Mouse (Mus musculus) thymus, postnatal 14 days (tissue): ENCODE data around the gene Klhl7.

Experiments
- DNase-seq: peaks from one replicate; pipeline ENCODE4 v3.0.0; 2021

The Klhl7 gene

DNA sequence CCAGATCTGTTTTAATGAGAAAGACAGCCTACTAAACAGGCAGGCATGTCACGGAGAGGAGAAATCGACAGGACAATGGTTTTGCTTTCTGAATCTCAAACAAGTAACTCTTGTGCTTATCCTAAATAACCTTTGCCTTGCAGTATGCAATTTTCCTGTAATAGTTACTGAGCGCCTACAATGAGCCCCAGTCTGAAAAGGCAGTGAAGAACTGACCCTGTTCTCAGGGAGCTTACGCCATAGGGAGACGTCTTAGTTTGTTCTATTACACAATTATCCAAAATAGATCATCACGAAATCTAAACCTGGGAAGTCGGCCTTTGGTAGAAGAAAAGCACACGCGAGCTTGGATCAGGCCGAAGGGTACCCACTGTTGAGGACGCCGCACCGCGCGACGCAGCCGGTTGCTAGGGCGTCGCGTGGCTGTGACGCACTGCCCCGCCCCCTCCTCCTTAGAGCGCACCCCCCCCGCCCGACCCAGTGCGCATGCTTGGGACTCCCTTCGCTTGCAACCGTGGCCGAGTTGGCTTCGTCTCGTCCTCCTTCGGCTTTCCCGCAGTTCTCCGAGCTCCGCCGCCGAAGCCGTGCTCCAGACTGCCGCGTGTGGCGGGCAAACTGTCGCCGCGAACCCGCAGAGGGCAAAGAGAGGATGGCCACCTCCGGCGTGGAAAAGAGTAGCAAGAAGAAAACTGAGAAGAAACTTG, at the start of gene Klhl7:
Gene Klhl7, plus strand, starts transcription at position 500 of the 704 bp plus-strand sequence.
- peak; percentile 87 for DNase-seq

DNA sequence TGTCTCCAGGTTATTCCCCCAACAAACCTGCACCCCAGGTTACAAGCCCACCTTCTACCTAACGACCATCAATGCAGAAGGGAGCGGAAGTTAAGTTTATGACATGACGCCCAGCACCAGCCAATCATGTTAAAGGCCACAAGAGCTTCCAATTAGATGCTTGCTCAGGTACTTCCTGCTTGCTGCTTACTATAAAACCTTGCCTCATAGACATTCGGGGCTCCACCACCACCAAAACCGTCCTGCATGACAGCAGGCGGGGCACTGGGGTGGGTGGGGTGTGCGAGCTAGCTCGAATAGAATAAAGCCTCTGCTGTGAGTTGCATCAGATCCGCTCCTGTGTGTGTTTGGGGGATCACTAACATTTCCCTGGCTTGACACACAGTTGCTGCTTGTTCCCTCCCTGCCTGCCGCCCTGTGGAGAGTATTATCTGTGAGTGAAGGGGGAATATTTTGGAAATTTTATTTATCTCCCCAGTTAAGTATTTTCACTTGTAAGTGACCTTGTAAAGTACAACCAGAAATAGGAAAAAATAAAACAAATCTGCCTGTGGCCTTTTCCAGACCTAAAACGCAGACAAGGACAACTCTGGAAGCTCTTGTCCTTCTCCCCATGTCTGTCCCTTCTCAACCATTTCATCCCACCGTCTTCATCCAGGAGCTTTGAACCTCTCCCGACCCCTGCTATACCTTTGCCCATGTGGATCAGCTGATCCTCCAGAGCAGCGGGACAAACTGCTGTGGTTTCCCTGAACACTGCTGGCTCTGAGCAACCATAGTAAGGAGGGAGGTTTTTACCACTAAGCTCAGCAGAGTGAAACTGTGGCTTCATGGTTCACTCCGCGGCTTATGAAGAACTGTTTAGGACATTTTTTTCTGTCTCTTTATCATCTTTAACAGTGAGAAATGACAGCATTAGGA, 48.4 kb upstream of the Klhl7 start:
- DNase-seq, result no peak

DNA sequence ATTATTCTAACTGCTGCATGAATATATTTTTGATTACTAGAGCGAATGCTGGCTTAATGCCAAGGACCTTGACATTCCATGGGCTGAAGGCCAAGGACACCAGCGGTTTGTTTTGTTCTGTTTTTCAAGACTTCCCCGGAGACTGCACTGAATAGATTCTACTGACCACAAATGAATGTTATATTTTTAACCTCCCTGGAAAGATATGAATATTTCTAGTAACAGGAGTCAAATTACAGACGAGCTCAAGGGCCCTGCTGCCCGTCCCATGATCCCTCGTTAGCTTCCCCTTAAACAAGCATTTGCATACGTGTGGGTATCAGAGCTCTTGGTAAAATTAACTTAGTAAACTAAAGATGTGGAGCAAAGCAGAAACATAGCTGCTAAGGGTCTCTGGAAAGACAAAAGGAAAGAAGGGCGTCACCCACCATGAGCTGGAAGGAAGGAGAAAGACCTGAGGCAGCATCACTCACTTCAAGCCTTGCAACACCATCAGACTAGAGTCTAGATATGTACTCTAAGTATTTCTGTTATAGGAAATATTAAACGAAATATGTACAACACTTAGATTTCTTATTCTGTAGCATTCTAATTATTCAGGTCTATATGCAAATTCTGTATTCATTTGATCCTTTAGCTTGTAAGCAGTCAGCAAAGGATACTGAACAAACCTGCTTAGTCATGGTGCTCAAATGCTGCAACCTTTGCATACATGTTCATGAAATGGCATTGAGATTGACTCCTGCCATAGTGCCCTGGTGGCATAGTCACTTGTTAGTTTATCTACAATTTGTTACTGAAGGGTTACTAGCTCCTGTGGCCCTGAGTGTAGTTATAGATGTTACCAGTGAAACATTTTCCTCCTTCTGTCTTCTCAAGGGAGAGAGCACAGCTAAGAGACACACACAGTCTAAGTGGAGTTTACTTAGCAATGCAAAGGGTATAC, 46.9 kb upstream of the Klhl7 start:
- DNase-seq, result no peak

DNA sequence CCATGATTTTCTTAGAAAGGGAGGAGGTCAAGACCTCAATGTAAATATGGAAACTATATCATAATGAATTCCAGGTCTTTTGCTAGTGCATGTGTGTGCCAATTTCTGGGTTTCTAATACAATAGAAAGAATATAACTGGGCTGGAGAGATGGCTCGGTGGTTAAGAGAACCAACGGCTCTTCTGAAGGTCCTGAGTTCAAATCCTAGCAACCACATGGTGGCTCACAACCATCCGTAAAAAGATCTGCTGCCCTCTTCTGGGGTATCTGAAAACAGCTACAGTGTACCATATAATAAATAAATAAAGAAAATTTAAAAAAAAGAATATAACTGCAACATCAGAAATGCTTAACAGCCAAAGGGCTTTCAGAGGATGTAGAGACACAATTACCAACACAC, 46.0 kb upstream of the Klhl7 start:
- DNase-seq, result no peak

DNA sequence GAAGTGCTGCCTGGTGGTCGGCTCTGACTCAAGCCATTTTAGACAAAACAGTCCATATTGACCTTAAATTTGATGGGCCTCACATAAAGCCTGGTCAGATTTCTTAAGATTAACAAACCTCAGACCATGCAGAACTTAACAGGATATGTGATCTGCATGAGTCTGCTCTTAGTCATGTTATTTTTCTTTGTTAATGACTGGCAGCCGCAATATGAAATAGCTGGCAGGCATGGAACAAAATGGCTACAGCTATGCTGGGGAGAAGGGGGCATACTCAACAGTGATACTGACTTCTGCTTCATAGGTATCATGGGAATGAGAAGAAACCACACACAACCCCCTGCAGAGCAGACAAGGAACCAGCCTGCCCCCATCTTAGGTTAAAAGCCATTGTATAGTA, 43.5 kb upstream of the Klhl7 start:
- DNase-seq, result no peak

DNA sequence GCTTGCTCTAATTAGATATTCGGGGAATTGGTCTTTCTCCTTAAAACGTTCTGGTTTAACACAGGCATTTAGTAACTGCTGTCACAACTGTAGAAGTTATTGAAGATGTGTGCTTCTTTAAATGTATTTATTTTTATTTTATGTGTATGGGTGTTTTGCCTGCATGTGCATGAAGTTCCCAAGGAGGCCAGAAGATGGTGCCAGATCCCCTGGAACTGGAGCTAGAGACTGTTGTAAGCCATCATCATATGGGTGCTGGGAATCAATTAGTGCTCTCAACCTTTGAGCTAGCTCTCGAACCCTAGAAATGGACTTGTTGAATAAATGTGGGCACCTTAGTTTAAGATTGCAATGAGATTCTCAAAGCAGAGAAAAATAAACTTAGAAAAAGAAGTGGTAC, 42.8 kb upstream of the Klhl7 start:
- DNase-seq, result no peak

DNA sequence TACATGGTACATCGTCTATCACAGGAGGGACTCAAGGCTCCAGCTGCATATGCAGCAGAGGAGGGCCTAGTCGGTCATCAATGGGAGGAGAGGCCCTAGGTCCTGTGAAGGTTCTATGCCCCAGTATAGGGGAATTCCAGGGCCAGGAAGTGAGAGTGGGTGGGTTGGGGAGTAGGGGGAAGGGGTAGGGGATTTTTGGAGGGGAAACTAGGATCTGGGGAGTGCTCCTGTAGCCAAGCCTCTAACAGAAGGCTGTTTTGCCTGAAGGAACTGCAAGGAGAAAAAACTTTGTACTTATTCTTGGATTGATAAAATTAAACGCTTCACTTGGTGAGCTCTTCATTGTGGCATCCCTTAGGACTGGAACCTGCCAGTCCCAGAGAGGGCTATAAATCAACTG, 39.5 kb upstream of the Klhl7 start:
- no peak for DNase-seq

DNA sequence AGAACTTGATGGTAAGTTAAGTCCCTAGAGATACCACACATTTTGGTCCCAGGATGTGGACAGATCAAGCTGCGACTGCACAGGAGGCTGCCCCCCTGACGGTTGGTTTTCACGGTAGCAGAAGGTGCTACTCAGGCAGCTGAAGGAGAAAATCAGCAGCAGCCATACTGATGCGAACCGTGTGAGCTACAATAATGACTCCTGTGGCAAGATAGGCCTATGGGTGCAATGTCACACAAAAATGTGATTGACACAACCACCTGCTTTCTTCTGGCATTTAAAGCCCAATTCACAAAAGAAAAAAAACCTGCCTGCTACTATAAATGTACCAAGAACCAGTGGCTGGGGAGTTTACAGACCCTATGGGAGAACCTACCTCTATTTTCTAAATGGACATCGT, 37.4 kb upstream of the Klhl7 start:
- no peak for DNase-seq

DNA sequence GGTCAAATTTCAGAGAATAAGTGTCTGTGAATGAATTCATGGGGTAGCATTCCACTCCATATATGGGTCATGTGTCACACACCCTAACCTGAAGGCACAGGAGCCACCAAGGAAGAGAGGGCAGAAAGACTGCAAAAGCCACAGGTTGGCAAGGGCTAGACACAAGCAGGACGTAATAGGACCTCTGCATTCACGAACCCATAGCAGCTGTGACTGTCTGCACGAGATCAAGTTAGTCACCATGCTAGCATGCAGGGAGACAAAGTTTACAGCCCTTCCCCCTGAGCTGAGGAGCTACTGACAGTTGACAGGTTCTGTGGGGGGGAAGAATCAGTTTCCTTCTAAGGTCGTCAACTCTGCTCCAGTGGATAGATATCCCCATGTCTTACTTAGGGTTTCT, 36.9 kb upstream of the Klhl7 start:
- DNase-seq, result no peak

DNA sequence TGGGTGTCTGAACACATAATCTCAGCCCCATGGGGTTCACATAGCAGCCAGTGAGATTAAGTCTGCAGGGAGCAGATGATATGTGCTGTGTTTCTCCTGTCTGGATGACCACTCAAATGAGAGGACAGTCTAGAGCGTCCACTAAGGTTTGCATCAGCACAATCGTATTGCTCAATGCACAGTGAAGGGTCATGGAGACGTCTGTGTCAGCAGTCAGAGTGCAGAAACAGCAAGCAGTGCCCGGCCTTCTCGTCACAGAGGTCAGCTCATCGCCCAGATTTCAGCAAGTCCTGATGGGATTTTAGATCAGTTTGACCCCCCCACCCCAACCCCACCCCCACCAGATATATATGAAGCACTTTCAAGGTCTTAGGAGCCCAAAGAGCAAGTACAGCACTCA, 31.4 kb upstream of the Klhl7 start:
- no peak for DNase-seq

DNA sequence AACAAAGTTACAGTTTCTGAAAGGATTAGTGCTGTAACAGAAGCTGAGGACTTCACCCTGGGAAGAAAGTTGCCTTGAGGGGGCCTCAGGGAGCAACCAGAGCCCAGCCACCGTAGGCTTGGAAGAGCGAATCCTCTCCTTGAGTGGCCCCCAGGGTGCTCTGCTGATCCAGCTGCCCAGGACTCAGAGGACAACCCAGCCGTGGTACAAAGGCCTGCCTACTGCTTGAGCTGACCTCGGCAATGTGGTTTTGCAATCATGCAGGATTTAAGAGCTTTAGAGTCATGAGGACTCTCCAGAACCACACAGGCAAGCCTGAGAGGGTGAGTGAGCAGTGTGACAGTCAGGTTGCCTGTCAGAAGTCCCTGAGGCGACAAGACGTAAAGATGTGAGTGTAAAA, 28.4 kb upstream of the Klhl7 start:
- DNase-seq, result no peak

DNA sequence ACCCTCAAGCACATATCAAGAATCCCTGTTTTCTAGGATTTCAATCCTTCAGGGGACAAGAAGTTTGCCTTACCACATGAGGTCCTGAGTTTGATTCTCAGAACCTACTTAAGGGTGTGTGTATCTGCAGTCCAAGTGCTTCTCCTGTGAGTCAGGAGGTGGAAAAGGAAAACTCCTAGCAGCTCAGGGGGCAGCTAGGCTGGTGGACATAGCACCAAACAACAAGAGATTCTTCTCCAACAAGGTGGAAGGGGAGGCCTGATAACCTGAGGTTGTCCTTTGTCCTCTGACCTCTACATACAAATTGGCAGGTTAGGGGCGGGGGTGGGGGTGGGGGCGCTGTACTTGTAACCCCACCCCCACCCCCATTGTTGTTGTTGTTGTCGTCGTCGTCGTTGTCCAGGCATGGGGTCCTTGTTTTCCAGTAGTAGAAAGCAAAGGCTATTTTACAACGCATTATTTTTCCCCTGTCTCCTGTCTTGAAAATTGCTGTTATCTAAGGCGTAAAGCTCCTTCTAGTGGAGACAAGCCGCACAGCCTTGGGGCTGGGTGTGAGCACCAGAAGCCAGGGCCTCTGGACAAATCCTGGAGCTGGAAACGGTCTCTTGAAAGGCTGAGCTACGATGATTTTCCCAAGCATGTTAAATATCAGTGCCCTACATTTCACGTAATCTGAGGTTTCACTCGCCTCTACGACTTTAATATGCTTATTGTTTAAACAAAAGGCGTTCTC, 23.3 kb upstream of the Klhl7 start:
- DNase-seq, result peak; percentile 35

DNA sequence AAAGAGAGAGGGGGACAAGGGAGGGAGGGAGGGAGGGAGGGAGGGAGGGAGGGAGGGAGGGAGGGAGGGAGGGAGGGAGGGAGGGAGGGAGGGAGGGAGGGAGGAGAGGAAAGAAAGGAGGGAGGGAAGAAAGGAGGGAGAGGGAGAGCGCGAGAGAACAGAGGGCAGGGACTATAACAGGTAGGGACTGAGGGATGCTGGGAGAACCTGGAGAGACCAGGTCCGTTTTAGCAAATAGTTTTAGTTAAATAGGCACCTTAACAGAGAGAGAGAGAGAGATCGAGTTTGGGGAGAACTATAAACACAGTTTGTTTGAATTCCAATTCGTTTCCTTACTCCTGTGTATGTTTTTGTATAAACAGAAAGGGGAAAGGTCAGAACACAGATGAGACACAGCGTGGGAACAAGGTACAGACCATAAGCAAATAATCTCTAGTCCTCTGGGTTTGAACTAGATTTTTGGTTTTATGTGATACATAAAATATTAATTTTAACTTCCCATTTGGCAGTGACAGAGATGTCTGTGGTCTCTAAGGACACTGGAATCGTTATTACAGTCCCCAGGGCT, 22.6 kb upstream of the Klhl7 start:
- DNase-seq, result no peak

DNA sequence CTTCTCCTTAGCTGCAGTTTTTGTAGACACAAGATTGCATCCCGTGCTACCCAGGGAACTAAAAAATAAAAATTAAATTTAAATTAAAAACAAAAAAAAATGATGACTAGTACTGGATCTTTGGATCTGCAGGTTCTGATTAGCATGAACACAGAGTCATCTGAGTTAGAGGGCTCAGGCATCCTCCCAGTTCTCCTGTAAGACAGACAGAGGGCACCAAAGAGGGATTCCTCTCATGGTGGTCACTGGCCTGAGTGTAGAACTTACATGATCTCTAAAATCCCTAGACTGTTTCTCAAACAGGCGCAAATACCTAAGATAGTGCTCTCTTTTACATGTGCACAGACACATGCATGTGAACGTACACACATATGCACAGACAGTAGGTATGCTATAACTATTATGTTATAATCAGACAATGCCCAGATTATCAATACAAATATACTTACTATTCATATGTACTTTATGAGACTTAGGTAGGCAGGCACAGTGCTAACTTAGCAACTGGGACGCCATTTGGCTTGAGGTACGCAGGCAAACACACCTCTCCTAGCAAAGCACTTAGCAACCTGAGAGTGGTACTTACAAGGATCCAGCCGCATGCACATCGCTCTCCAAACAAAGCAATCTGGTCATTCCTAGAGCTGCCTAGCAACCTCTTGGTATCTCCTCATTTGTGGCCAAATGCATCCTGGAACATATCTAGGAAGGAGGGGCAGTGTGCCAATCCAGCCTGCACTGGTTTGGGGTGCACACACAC, 21.8 kb upstream of the Klhl7 start:
- DNase-seq, result no peak

DNA sequence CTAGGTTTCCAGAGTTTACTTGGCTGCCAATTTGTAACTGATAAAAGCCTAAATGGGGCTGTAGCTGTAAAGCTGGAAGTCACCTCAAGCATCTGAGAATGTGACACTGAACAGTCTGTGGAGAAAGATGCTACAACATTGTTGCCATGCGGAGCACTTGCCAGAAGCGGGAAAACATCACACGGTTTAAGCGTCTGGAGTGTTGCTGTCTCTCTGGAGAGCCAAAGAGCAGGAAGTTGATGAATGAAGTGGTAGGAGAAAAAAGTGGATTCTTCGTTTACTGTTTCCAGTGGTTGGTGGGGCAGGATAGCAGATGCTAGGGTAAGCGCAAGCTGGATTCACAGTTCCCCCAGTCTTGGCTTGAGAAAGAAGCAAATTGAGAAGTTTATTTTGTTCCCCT, 19.6 kb upstream of the Klhl7 start:
- no peak for DNase-seq

DNA sequence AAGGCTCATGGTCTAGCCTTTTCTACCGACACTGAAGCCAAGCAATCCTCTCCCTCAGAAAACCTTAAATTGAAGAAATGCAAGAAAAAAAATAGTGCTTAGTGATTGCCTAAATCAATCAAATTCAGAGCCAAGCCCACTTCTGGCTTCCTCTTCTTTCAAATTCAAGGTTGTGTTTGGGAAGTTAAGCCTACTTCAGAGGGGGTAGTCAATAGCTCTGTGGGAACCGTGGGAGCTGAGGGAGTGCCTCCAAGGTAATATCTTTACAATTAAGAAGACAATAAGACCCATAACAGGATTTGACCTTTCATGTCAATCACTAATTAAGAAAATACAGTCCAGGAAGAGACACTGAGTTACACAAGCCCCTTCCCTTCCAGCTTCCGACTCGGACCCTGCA, 15.6 kb upstream of the Klhl7 start:
- DNase-seq, result no peak

DNA sequence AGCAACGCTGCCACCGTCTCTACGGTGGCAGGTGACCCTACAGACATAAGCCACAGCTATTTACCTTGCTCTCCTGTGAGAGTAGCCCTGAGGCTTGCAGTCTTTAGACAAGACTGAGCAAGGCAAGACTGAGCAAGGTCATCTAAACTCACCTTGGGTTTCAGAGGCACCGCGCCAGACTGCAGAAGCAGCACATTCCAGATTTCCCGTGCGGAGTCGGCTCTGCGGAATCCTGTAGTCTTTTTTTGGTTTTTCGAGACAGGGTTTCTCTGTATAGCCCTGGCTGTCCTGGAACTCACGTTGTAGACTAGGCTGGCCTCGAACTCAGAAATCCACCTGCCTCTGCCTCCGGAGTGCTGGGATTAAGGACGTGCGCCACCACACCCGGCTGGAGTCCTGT, 14.2 kb upstream of the Klhl7 start:
- DNase-seq, result no peak

DNA sequence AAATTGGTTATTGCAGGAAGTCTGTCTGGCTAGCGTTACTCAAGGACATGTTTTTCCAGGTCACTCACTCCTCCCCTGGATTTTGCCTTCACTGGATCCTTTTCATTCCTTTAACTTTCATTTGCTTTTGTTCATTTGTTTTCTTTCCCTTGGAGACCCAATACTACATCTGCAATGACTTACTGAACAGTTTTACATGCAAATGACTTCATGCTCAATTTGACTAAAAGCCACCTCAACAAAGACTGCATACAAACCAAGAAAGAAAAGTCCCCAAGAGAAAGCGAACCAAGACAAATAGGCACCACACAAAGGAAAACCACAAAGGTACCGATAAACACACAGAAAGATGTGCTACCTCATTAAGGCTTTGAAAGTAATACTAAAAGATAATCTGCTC, 13.5 kb upstream of the Klhl7 start:
- no peak for DNase-seq

DNA sequence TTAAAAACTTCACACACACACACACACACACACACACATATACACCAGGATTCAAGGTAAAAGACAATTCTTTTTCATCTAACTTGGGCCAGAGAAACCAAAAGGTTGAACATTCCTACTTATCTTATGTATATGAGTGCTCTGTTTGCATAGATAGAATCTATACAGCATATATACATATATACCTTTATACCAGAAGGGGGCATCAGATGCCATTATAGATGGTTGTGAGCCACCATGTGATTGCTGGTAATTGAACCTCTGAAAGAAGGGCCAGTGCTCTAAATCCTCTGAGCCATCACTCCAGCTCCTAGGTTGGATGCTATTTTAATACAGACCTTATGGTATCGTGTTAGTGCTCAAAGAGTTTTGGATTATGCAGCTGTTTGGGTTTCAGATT, 12.0 kb upstream of the Klhl7 start:
- DNase-seq, result no peak

DNA sequence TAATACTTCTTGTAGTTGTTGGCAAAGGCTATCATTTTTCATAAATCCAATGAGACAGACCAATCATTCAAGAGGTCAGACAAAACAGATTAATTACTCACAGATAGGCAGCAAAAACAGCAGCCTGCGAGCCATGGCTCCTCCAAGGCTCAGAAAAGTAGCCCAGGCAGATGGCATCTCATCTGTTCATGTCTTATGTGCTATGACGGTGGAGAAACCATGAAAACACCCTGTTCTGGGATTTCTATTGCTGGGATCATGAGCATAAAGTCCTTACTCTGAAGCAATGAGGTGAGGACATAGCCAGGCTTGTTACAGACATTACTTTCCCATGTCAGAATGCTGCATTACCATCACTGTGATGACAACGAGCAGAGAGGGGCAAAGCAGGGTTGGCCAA, 7.9 kb upstream of the Klhl7 start:
- no peak for DNase-seq

DNA sequence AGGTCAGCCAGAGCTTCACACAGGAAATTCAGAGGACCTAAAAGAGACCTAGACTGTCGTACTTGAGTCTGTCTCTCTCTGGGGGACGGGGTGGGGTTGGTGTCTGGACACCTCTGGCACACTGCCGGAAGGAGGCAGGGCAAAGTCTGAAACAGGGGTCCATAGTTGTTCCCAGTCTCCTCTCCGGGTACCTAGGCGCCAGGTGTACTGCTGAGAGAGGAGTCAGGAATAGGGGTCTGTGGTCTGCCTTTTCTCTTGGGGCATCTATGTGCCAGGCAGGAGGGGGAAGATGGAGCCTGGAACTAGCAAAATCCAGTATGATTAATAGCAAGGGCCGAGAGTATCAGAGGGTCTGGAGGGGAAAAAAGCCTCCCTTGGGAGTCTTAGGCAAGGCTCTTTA, 5.0 kb upstream of the Klhl7 start:
- DNase-seq, result no peak
